Mouse (Mus musculus): ENCODE results near the gene Cxcl14.

Gene Cxcl14

GRCm38 (mm10) chr13:56252783-56253182, 43.6 kb downstream of the Cxcl14 start:
- DNase-seq (ENCODE audit: extremely low spot score, low read depth, low spot score) = no peak

GRCm38 (mm10) chr13:56251924-56252619, 44.3 kb downstream of the Cxcl14 start, which contains the start of gene Neurog1:
Neurog1 (minus strand) TSS chr13:56252163.
- DNase-seq (ENCODE audit: extremely low spot score, low read depth, low spot score) = no peak

- no peak for DNase-seq (ENCODE audit: extremely low spot score, low read depth, low spot score)
Observed at GRCm38 (mm10) chr13:56251176-56251923, 45.0 kb downstream of the Cxcl14 start.

GRCm38 (mm10) chr13:56250551-56251161, 45.7 kb downstream of the Cxcl14 start:
- no peak for DNase-seq (ENCODE audit: extremely low spot score, low read depth, low spot score)

DNA sequence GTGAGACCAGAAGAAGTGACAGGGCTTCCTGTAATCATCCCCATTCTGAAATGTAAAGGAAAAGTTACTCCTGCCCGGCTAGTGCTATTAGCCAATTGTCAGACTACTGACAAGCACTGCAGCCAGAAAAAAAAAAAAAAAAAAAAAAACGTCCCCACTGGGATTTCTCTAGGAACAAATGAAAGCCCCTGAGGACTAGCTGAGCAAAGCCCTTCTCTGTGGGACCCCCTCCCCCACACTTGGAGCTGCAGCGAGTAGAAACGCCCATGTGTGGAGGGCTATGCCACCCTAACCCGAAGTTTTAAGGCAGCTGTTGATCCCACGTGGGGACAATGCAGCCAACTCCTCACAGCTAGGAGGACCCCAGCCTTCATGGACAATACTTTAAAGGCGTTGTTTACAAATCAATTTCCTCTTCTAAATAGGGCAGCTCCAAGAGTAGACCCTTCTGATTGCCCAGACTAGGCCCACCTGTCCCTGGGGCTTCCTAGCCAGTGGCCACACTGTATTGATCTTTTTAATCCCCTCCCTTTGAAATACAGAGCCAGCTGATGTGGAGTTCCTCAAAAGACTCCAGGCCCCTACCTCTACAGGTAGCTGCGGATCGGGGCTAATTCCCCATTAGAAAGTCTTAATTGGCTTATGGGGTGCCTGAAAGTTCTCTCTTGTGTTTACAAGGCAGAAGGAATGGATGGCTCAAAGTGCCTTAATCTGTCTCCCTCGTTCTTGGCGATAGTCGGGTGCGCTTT, 46.6 kb downstream of the Cxcl14 start:
- DNase-seq (ENCODE audit: extremely low spot score, low read depth, low spot score) = no peak

- DNase-seq (ENCODE audit: extremely low spot score, low read depth, low spot score) = no peak
Observed at GRCm38 (mm10) chr13:56243104-56243503, 53.2 kb downstream of the Cxcl14 start.

DNA sequence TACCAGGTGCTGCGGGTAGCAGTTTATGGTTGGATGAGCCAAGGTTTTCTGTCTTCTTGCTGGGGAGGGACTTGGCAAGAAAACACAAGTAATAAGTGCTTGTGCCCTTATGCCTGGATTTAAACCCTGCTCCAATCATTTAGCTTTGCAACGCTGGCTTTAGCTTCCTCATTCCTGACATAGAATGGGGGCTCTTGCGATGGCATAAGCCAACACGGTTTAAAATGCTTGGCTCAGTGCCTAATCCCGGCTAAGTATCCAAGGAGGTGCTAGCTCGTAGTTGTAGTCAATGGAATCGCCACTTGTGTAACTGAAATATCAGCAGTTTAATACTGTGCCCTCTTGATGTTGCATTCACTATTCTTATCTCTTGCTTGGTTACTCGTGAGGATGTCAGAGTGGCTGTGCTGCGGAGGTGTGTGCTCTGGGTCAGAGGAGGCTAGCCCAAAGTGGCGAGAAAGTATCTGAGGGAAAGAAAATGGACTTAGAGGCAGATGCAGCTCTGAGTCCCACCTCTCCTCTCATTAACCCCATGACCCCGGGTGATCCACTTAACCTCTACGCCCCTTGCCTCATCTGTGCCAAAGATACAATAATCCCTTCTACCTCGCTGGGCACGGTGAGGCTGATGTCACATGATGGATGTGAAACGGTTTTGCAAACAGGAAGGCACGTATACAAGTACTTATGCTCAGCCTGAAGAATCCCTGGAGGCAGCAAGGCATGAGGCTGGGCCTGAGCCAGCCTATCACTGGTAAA, 56.2 kb downstream of the Cxcl14 start:
- no peak for DNase-seq (ENCODE audit: extremely low spot score, low read depth, low spot score)
